Mouse (Mus musculus) thymus, adult 2 months (tissue): ENCODE data around the gene Il15ra. TPM values are rescaled to one million over a fixed set of nuclear protein-coding genes. Genes with fewer than 3 reads are reported as not detected.

Experiments used
- DNase-seq: peaks from one replicate; pipeline ENCODE4 v3.0.0; 2021
- H3K27ac ChIP-seq: fragments of 200-500 bp; 2 replicates; pipeline ENCODE4 v1.5.1; 2012; ENCODE audit warnings: low read length, control low read depth; ENCODE audit not compliant: control insufficient read depth, insufficient read depth
- H3K27me3 ChIP-seq: fragments of 200-500 bp; 2 replicates; pipeline ENCODE4 v1.6.1; 2012; ENCODE audit warnings: mild to moderate bottlenecking, low read length, moderate library complexity, mixed read lengths; ENCODE audit not compliant: control insufficient read depth, insufficient read depth
- H3K36me3 ChIP-seq: fragments of 200-500 bp; 2 replicates; pipeline ENCODE4 v1.6.1; 2012; ENCODE audit warnings: mild to moderate bottlenecking, low read length, moderate library complexity; ENCODE audit not compliant: control insufficient read depth, insufficient read depth
- H3K4me1 ChIP-seq: fragments of 200-500 bp; replicated peaks from 2 replicates; pipeline ENCODE4 v1.6.1; 2012; ENCODE audit warnings: low read length; ENCODE audit not compliant: control insufficient read depth, insufficient read depth
- H3K4me3 ChIP-seq: fragments of 200-500 bp; 2 replicates; pipeline ENCODE4 v1.5.1; 2012; ENCODE audit warnings: mild to moderate bottlenecking, low read length, control low read depth, moderate library complexity; ENCODE audit not compliant: control insufficient read depth, insufficient read depth
- CTCF ChIP-seq: fragments of 200-500 bp; IDR thresholded peaks from 2 replicates; pipeline ENCODE4 v1.5.1; 2012; ENCODE audit warnings: mild to moderate bottlenecking, control low read depth, low read length, moderate library complexity, borderline replicate concordance; ENCODE audit not compliant: control insufficient read depth, poor library complexity, insufficient read depth; ENCODE audit errors: extremely low read depth
- POLR2A ChIP-seq: fragments of 200-500 bp; IDR thresholded peaks from 2 replicates; pipeline ENCODE4 v1.6.1; 2012; ENCODE audit warnings: mild to moderate bottlenecking, low read length, control low read depth, moderate library complexity; ENCODE audit not compliant: control insufficient read depth, poor library complexity, insufficient read depth; ENCODE audit errors: extremely low read depth
- WGBS: fragments of 180-500 bp; shearing (Covaris S2); methylation state at CpG from one replicate; pipeline ENCODE4 v1.1.7; 2018; 5-methylcytosine and 5-hydroxymethylcytosine counted together
- polyA plus RNA-seq: library from polyadenylated mRNA; depleted of rRNA; stranded (reverse); fragments of >200 nt; gene quantifications from 2 replicates; pipeline ENCODE4 v1.2.3, GENCODE M21; 2012

Il15ra gene
- polyA plus RNA-seq, 1 experiment = 99.7 TPM

- Histone ChIP-seq H3K4me1 (peaks cover 26% of the 10 kb centered on the region), H3K27me3 (no peaks in the 10 kb centered on the region), H3K4me3 (no peak overlapping the region), H3K36me3 (no peaks in the 10 kb centered on the region), H3K27ac (no peak overlapping the region)
- 91% methylated on average over 4 of the region's 4 CpGs for WGBS
- no peak for DNase-seq
- TF ChIP-seq POLR2A (no peak), CTCF (no peak)
These were observed 40.3 kb upstream of the Il15ra start for GRCm38 (mm10) chr2:11664806-11665205.

GRCm38 (mm10) chr2:11665326-11665725 is 39.8 kb upstream of the Il15ra start:
- 94% methylated on average over 3 of the region's 3 CpGs for WGBS
- TF ChIP-seq POLR2A (no peak), CTCF (no peak)
- no peak overlapping the region for H3K4me3 ChIP-seq
- H3K27ac ChIP-seq = no peak overlapping the region
- peaks cover 25% of the 10 kb centered on the region for H3K4me1 ChIP-seq
- no peaks in the 10 kb centered on the region for H3K27me3 ChIP-seq
- no peaks in the 10 kb centered on the region for H3K36me3 ChIP-seq
- no peak for DNase-seq

- WGBS = 38% methylated on average over 3 of the region's 3 CpGs
- peaks cover 2% of the 10 kb centered on the region; the same call in 1 of the 2 replicates for H3K4me1 ChIP-seq
- peak; percentile 71 for DNase-seq
- no peaks in the 10 kb centered on the region for H3K27me3 ChIP-seq
- H3K27ac ChIP-seq = no peak overlapping the region
- no peaks in the 10 kb centered on the region for H3K36me3 ChIP-seq
- TF ChIP-seq POLR2A (no peak), CTCF (no peak)
- H3K4me3 ChIP-seq = no peak overlapping the region
These were observed 32.9 kb upstream of the Il15ra start for GRCm38 (mm10) chr2:11672144-11672543.

- DNase-seq = no peak
- TF ChIP-seq CTCF = no peak
- TF ChIP-seq POLR2A = no peak
- Histone ChIP-seq H3K4me1 (no peaks in the 10 kb centered on the region), H3K27me3 (no peaks in the 10 kb centered on the region), H3K4me3 (no peak overlapping the region), H3K36me3 (no peaks in the 10 kb centered on the region), H3K27ac (no peak overlapping the region)
- WGBS = 94% methylated on average over 7 of the region's 7 CpGs
These were observed 25.5 kb upstream of the Il15ra start for GRCm38 (mm10) chr2:11679626-11680025.

GRCm38 (mm10) chr2:11682712-11683111 is 22.4 kb upstream of the Il15ra start:
- no peak overlapping the region for H3K4me3 ChIP-seq
- 95% methylated on average over 4 of the region's 4 CpGs for WGBS
- no peak overlapping the region for H3K27ac ChIP-seq
- H3K27me3 ChIP-seq = no peaks in the 10 kb centered on the region
- TF ChIP-seq CTCF (no peak), POLR2A (no peak)
- DNase-seq = no peak
- H3K36me3 ChIP-seq = no peaks in the 10 kb centered on the region
- H3K4me1 ChIP-seq = no peaks in the 10 kb centered on the region

DNA sequence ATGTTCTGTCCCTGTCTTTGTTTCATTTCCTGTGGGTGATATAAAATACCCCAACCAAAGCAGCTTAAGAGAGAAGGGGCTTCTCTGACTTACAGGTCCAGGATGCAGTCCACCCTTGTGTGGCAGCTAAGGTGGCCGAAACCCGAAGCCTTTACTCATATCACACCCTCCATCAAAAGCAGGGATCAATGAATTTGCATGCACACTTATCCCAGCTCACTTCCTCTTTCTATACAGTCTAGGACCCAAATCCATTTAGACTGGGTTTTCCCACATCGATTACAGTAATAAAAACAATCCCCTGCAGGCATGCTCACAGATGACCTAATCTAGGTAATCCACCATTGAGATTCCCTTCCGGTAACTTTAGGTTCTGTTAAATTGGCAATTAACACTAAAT is 18.6 kb upstream of the Il15ra start:
- no peak overlapping the region for H3K4me3 ChIP-seq
- H3K36me3 ChIP-seq = no peaks in the 10 kb centered on the region
- 90% methylated on average over 4 of the region's 4 CpGs for WGBS
- TF ChIP-seq CTCF (no peak), POLR2A (no peak)
- H3K27me3 ChIP-seq = no peaks in the 10 kb centered on the region
- H3K4me1 ChIP-seq = no peaks in the 10 kb centered on the region
- no peak for DNase-seq
- no peak overlapping the region for H3K27ac ChIP-seq

- H3K4me3 ChIP-seq = no peak overlapping the region
- TF ChIP-seq CTCF (no peak), POLR2A (no peak)
- no peaks in the 10 kb centered on the region for H3K4me1 ChIP-seq
- H3K36me3 ChIP-seq = no peaks in the 10 kb centered on the region
- H3K27ac ChIP-seq = no peak overlapping the region
- peak; percentile 35 for DNase-seq
- WGBS = 47% methylated on average over 3 of the region's 3 CpGs
- no peaks in the 10 kb centered on the region for H3K27me3 ChIP-seq
These were observed 17.7 kb upstream of the Il15ra start for GRCm38 (mm10) chr2:11687436-11687835.
